Mouse (Mus musculus): ENCODE measurements around the gene Grid1.

Grid1 gene

DNA sequence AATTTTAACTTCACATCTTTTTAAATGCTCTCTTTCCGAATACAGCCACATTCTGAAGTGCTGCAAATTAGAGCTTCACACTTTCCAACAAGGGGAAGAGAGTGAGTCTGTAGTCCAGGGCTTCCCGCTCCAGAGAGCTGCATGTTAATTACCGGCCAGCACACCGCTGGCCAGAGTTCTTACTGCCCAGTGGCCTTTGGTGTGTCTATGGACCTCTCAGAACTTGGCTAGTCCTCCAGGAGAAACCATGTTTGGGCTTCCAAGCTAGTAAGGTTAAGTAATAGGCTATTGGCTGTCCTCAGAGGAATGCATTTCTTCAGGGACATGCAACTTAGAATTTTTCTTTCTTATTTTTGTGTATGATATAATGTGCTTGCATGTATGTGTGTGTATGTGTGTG lies 301.0 kb downstream of the Grid1 start:
- DNase-seq: no peak

DNA sequence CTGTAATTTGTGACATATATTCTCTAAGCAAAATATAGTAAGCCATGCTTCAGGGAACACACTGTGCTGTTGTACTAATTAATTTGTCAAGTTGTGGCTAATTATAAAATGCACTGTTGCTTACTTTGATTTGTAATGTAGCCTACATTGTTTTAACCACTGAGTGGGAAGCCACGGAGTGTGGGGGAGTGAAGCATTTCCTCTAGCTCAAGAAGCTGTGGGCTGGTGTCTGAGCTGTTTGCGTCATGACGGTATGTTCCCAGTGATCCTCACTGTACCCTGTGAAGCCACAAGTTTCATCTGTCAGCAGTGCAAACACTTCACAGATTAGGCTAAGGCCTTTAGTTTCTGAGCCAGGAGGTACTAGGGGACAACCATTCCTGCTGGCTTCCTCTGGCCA lies 302.2 kb downstream of the Grid1 start:
- DNase-seq: no peak

DNA sequence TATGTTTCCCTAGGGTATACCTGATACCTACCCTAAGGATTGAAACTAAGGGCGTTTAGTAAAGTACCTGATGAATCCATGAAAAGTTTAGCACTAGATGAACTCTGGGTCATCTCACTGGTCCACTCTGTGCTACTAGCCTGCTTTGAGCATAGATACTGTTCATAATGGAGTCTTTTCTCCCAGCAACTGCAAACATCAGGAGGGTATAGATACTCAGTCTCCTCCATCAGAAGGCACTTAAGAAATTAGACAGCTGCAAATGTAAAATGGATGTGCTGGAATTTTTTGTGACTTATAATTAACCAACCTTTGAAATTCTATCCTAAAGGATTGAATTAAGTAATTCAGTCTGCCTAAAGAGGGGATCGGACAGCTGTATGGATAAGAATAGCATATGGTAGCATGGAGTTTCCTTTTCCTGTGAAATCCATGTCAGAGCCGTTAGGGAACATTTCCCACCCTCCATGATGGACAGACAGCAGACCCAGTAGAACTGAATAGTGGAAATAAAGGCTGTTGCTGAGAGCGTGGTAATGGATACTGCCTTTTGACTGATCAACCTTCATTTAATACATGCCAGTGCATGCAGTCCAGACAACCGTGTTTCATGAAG lies 303.5 kb downstream of the Grid1 start:
- DNase-seq: no peak

DNA sequence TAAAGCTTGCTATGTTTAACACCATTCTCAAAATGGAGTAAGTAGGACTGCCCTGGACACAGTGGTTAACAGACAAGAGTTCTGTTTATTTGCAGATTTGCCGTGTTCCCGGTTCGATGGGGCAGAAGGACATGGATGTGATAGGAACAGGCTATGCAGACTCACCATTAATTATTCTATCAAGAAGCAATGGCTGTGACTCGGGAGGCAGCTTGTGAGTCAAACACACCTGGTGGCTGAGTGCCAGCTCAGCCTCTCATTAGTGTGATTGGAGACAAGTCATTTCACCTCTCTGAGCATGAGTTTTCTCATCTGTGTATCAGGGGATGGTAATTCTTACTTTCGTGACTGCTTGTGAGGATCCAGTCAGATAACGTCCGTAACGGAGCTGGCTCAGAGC lies 307.7 kb downstream of the Grid1 start:
- DNase-seq: no peak

DNA sequence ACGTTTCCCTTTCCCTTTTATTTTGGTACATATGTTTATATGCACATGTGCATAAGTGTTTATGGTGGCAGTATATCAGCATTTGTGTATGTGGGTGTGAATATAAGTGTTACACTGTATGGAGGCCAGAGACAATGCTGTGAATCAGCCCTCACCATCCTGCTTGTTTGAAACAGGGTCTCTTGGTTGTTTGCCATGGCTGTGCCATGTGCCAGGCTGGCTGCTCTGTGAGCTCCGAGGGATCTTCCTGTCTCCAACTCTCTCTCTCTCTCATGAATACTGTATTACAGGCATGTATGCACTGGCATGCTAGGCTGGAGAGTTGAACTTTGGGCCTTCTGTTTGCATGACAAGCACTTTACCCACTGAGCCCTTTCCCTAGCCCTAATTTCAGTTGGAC lies 315.1 kb downstream of the Grid1 start:
- DNase-seq: no peak

DNA sequence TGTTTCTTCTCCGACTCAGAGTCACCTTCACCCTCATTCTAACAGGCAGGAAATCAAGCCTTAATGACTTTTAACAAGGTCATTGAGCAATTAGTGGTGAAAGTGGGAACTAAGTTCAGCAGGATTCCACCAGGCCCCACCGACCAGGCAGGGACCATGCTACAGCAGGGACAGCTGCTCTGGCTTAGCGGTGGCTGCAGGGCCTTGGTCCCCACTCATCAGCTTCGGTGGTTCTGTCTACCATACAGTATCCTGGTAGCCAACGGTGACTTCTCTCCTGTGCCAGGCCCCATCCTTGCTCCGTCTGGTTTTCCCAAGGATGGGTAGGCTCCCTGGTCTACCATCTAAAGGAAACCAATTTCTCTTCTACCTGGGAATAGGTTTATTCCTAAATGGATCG lies 318.2 kb downstream of the Grid1 start:
- DNase-seq: no peak

DNA sequence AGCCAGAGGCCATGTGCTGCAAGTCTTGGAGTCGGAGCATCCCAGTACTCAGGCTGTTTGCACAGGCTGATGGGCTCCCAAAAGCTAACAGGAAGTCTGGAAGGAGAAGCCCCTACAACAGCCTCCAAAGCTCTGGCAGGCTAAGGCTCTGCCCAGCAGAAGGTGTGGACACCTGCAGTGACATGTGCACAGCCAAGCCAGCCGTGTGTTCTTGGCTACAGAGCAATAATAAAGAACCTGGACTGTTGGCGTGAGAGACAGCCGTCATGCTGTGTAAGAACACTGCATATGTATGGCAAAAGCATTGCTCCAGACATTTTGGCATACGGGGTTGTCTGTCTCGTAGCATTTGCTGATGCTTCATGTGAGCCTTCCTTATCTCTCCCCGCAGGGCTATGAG lies 319.9 kb downstream of the Grid1 start:
- no peak for DNase-seq

DNA sequence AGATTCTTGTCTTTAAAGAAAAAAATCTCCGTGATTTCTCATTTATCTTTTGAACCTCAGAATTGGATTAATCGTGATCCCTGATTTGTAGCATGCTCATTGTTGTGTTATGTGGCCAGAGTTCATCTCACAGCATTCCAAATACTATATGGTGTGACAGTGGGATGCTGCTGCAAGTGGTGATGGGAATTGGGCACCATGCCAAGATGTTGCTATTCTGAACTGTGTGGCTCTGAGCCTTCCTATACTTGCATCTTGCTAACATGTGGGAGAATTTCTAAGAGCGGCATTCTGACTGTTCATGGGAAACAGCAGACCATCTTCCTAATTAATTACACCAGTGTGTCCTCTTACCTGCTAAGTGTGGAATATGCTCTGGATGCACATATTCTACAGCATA lies 332.5 kb downstream of the Grid1 start:
- no peak for DNase-seq

DNA sequence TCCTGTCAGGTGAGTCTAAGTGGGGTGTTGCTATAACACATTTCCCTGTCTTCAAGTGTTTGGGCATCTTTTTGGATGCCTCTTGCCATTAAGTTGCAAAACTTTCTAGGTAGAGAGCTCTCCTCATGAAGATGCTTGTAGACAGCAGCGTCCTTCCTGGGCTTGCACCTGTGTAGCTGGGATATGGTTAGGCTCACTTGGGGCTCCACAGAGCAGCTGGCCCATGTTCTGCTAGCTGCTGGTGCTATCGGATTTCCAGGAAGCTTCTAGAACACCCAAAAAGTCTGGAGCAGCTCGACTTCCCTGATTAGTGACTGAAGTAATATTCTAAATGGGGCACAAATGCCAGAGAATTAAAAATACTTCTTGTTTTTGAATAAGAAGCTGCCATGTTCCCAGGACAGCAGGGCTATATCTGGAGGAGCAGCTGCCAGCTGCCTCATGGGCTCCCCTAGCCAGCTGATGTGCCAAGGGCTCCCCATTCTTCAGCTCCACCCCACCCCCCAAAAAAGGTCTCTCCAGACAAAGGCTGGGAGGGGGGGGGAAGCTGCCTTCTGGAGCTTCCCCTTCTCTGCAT lies 333.9 kb downstream of the Grid1 start:
- DNase-seq: no peak

DNA sequence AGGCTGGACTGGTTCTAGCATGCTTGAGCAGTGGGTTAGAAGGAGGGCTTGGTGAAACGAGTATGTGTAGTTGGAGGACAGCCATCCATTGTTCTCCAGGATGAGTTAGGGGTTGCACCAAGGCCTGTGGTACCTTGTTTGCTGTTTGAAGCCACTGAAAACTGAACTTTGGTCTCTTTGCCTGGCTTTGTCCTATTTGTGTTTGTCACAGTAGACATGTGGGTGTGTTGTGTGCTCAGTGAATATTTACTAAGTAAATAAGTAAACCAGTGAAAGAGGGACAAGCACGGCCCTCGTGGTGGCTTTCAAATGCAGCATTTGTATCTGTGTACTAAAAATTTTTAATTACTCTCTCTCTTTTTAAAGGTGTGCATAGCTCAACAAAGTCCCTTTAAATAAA lies 334.5 kb downstream of the Grid1 start:
- no peak for DNase-seq

DNA sequence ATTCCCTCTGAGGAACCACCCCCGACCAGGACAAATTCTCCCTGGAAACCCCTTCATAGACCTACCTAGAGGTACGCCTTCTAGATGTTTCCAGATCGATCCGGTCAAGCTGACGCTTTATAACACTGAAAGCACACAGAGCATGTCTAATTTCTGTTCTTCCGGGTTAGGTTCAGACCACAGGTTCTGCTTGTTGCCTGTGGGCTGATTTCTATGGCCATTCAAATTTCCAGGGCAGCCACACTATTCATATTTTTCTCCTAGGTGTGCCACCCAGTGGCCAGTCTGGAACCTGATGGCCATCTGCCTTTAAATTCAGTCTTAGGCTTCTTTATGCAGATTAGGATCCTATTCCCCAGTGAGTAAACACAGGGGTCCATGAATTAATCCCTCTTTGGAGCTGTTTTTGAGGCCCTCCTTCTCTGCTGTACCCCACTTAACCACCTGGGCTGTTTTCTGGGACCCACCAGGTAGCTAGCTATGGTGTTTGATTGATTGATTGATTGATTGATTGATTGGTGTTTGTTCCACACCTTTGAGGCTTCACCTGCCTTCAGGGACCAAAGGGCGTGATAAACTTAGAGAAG lies 337.3 kb downstream of the Grid1 start:
- no peak for DNase-seq

DNA sequence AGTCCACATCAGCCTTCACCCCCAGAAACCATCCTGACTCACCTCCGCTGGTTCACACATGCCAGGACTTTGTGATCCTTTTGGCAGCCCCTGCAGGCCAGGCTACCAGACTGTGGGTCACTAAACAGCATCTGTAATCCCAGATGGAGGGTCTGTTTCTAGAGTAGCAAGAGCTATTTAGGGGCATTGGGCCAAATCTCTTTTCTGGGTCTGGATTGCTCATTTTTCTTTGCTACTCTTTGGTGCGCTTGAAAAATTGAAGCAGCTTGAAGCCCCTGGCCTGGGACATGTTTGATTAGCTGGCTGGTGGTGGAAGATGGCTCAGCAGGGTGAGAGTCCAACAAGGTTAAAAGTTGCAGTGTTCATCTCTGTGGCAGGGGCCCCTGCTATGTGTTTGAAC lies 339.4 kb downstream of the Grid1 start:
- no peak for DNase-seq

DNA sequence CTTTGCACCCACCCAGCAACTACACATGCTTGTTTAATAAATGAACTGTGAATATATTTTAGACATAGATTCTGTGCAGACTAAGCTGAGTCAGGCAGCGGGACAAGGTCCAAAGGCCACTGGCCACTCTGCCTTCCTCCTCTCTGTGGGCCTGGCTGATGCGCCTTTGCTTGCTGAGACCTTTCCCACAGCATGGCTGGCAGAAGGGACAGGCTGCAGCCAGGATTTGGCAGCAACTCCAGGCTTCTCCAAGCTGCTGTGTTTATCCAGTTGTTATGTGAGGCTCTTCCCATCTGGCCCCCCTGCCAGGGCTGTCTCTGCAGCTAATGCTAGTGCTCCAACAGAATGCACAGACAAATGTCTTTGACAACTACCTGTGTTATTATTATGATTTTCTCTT lies 347.5 kb downstream of the Grid1 start:
- DNase-seq: no peak

DNA sequence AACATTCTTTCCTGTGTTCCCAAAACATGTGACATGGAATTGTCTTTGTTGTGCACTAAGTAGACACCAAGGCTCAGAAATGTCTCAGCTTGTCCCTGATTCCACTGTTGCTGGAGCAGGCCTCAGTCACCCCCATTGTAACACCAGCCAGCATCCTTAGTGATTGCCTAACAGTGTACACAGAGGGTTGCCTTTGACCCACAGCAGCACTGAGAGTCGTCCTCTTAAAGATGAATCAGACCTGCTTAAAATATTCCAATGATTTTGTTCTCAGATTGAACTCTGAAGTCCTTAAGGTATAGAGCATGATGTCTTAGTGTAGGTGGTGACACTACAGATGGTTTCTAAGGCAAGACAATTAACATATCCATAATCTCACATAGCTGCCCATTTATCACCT lies 354.0 kb downstream of the Grid1 start:
- DNase-seq: no peak

DNA sequence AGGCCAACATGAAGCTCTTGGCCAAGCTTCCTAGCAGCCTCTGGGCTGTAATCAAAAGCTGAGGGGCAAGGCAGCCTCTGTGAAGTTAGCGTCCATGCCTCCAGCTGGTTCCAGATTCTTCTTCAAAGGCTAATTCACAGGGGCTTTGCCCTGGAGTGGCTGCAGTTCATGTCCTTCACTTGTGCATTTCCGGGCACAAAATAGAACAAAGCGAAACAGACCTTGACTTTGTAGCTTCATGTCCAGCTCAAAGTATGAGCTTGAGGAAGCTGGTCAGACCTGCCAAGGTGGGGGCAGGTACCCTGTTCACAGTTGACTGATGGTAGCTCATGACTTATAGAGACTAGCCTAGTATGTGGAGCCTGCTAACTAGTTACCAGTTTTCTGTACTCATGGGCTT lies 356.1 kb downstream of the Grid1 start:
- DNase-seq: no peak

DNA sequence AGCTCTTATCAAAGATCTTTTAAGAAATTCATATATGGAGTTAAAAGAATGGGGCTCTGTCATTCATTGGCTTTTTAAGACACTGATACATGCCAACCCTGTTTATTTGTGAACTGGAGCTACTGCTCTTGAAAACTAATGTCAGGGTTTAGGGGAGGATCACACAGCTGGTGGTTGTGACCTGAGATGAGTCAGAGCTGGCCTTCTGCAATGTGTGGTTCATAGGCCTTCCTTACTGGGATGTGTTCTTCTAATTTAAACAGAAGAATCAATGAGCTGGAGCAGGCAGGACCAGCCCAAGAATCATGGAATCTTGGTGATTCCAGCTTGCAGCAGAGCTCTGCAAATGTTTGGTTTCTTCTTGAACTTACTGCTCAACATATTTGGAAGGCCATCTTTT lies 359.2 kb downstream of the Grid1 start:
- no peak for DNase-seq

DNA sequence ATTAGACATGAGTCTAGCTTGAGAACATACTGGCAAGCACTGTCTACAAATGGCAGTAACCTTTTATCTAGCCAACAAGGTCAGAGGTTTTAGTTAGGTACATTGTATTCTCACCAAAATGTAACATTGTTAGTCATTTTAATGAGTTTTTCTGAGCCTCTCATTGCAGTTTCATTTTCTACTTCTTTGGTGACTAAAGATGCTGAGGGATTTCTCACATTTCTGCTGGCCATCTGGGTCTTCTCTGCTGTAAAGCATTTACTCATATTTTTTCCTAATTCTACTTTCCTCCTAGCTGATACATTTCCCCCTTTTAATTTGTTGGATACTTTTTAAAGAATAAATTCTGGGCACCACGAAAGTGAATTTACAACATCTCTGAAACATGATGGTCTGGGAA lies 365.5 kb downstream of the Grid1 start:
- no peak for DNase-seq

DNA sequence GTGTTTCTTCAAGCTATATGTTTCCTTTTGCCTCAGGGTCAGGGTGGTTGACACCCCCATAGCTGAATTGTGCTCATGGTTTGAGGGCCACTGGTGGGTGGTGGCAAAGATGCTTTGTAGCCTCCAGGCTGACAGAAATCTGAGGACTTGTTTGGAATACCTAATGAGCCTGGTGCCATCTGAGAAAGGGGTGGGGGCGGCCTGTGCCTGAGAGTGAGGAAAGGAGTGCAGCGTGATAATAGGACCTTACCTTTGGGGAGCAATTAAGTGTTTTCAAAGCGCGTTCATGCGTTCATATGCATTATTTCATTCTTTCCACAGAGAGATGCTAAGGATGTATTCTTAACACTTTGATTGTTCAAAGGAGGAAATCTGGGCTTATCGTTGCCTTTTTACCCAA lies 372.3 kb downstream of the Grid1 start:
- DNase-seq: no peak

DNA sequence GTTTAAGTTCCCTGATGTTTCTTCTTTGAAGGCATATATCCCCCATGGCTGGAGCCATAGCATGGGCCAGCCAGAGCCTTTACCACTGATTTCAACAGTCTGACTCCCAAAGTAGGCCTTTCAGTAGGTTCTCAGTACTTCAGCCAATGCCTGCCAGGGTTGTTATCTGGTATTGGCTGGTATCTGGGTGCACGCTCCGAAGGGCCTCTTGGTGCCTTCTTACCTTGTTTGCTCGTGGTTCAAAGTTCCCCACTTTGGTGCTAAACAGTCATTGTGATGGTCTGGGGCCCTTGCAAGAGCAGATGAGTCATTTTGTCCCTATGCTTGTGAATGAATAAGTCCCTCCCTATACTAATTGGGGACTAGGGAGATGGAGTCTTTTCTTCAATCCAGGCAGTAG lies 377.5 kb downstream of the Grid1 start:
- no peak for DNase-seq

DNA sequence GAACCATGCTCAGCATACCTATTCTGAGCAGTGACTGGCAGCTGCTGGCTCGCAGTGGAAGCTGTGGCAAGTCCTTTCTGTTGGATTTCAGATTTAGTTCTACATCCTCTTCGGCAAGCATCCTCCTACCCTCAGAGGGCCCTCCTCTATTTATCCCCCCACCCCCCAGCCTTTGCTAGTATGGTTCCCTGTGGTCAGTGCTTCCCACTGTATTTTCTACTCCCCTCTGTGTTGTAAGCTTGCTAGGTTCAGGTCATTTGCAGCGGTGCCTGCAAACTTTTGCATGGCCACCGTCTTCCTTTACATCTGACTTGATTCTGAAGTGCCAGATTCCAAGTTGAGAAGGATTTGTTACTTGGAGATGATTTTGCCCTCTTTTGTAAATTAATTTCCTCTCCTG lies 378.5 kb downstream of the Grid1 start:
- no peak for DNase-seq

DNA sequence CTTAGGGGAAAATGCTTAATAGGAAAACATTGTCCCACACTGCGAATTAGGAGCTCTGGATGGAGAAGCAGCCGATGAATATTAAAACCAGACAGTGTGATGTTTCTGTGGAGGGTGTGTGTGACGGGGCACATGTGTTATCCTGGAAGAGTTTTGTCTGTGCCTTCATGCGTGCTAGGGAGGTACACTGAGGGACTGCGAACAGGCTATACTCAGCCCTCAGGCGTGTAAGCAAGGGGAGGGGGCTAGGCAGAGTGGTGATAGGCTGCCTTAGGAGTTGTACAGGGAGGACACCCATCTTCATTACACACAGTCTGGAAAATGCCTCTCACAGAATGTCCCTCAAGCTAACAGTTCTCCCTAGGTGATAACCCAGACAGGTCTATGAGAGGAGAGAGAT lies 379.0 kb downstream of the Grid1 start:
- no peak for DNase-seq

DNA sequence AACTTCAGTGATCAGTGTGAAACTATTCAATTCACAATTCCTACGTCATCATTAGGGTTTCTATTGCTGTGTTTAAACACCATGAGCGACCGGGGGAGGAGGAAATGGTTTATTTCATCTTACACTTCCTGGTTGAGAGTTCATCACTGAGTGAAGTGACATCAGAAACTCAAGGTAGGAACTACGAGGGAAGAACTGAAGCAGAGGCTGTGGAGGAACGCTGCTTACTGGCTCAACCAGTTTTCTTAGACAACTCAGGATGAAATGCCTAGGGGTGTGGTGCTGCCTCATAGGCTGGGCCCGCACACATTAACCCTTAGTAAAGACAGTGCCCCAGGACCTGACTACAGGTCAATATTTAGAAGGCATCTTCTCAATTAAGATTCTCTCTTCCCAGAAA lies 389.5 kb downstream of the Grid1 start:
- no peak for DNase-seq

DNA sequence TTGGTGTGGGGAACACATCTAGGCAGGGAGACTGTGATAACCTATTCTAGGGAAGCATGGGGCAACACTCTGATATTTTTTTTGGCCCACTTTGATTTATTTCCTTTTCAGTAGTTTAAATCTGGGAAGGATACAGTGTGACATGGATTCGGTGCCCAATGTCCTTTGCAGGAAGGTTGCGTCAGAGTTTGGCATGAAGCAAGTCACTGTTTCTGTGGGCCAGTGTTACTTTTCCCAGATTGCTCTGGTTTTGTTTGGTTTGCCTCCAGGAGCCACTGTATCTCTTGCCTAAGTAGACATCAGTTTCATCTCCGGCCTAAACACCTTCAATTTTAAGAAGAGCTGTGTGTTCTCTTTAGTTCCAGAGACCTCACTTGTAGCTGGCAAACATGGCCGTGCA lies 399.1 kb downstream of the Grid1 start:
- DNase-seq: no peak

DNA sequence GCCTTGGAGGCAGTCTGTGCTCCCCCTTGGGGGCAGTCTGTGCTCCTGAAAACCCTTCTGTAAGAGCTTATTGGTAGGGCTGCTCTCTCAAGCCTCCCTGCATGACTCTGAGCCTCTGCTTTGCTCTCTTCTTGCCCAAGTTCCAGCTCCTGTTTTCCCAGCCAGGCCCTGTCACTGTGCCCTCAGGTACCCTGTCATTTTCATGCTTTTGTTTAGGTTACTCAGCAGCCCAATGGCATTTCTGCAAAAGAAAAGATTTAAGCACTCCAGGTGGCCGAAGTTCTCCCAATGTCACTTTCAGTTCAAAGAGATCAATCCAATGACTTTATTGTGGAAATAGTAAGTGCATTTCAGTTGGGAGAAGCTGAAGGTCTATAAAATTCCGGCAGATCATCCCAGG lies 402.3 kb downstream of the Grid1 start:
- no peak for DNase-seq

DNA sequence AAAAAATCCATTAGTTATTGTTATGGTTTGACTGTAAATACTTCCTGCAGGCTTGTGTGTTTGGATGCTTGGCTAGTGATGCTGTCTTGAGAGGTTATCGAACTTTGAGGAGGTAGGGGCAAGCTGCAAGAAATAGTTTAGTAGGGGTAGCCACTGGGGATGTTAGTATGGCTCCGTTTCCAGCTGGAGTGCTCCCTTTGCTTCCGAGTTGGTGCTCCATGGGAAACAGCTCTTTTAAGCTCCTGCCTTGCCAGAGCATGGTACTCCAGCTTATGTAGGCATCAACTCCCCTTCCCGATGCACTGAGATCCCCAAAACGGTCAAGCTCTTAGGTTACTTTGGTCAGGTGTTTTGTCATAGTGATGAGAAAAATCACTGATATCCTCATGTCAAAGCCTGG lies 407.7 kb downstream of the Grid1 start:
- no peak for DNase-seq

Measured in thymus, postnatal 4 days (tissue).